Mouse (Mus musculus): ENCODE measurements around the gene Vmn1r210. TPM values are rescaled to one million over a fixed set of nuclear protein-coding genes. Genes with fewer than 3 reads are reported as not detected.
"Not testable (repeated sequence)": the region's sequence is repeated elsewhere in the genome, so short reads cannot be mapped to it uniquely, and the experiment has no call there.

Vmn1r210 gene
- total RNA-seq, 1 experiment: 0.09 TPM

GRCm38 (mm10) chr13:22844304-22844703, 13.2 kb upstream of the Vmn1r210 start:
- H3K4me1 ChIP-seq (ENCODE audit: control insufficient read depth in 2 of 2, insufficient read depth in 2 of 2, low read length in 2 of 2, poor library complexity in 1 of 2); H3K9ac ChIP-seq (ENCODE audit: insufficient read depth, low read depth, low read length, poor library complexity, severe bottlenecking); H3K9me3 ChIP-seq (ENCODE audit: control insufficient read depth, insufficient read depth, low read depth, low read length); in situ Hi-C loops (cut with MboI; ENCODE audit: low sequenced_read_pairs in 2 of 2, unreplicated experiment in 2 of 2); DNase-seq (ENCODE audit: low read depth, low spot score); H3K4me3 ChIP-seq (ENCODE audit: insufficient read depth in 1 of 2, low read depth in 1 of 2, low read length in 2 of 2, poor library complexity in 1 of 2, severe bottlenecking in 1 of 2); H3K36me3 ChIP-seq (ENCODE audit: control insufficient read depth, insufficient read depth, low read length, poor library complexity, severe bottlenecking): not testable (repeated sequence)
- TF ChIP-seq ZNF384 (IDR thresholded peaks at IDR 0.05; ENCODE audit: low read depth, low read length): 0 out of 2 replicates have a peak, but pooled peaks have one; percentile 3
- H3K27ac ChIP-seq (ENCODE audit: insufficient read depth, low read depth, low read length, poor library complexity, severe bottlenecking): peak overlapping the region; percentile 40; the same call in 1 of the 2 replicates

- H3K9me3 ChIP-seq (ENCODE audit: control insufficient read depth, insufficient read depth, low read depth, low read length); H3K9ac ChIP-seq (ENCODE audit: insufficient read depth, low read depth, low read length, poor library complexity, severe bottlenecking); H3K36me3 ChIP-seq (ENCODE audit: control insufficient read depth, insufficient read depth, low read length, poor library complexity, severe bottlenecking); H3K4me1 ChIP-seq (ENCODE audit: control insufficient read depth in 2 of 2, insufficient read depth in 2 of 2, low read length in 2 of 2, poor library complexity in 1 of 2); H3K4me3 ChIP-seq (ENCODE audit: insufficient read depth in 1 of 2, low read depth in 1 of 2, low read length in 2 of 2, poor library complexity in 1 of 2, severe bottlenecking in 1 of 2); DNase-seq (ENCODE audit: low read depth, low spot score); H3K27ac ChIP-seq (ENCODE audit: insufficient read depth, low read depth, low read length, poor library complexity, severe bottlenecking); in situ Hi-C loops (cut with MboI; ENCODE audit: low sequenced_read_pairs in 2 of 2, unreplicated experiment in 2 of 2): not testable (repeated sequence)
Measured at GRCm38 (mm10) chr13:22829395-22829794, 1.8 kb downstream of the Vmn1r210 start.

GRCm38 (mm10) chr13:22821601-22822000, 9.5 kb downstream of the Vmn1r210 start:
- in situ Hi-C loops (cut with MboI; ENCODE audit: low sequenced_read_pairs in 2 of 2, unreplicated experiment in 2 of 2); H3K9me3 ChIP-seq (ENCODE audit: control insufficient read depth, insufficient read depth, low read depth, low read length); H3K4me1 ChIP-seq (ENCODE audit: control insufficient read depth in 2 of 2, insufficient read depth in 2 of 2, low read length in 2 of 2, poor library complexity in 1 of 2); H3K27ac ChIP-seq (ENCODE audit: insufficient read depth, low read depth, low read length, poor library complexity, severe bottlenecking); DNase-seq (ENCODE audit: low read depth, low spot score); H3K36me3 ChIP-seq (ENCODE audit: control insufficient read depth, insufficient read depth, low read length, poor library complexity, severe bottlenecking); H3K9ac ChIP-seq (ENCODE audit: insufficient read depth, low read depth, low read length, poor library complexity, severe bottlenecking); H3K4me3 ChIP-seq (ENCODE audit: insufficient read depth in 1 of 2, low read depth in 1 of 2, low read length in 2 of 2, poor library complexity in 1 of 2, severe bottlenecking in 1 of 2): not testable (repeated sequence)

- H3K36me3 ChIP-seq (ENCODE audit: control insufficient read depth, insufficient read depth, low read length, poor library complexity, severe bottlenecking); in situ Hi-C loops (cut with MboI; ENCODE audit: low sequenced_read_pairs in 2 of 2, unreplicated experiment in 2 of 2): not testable (repeated sequence)
Measured at GRCm38 (mm10) chr13:22809582-22809981, 21.6 kb downstream of the Vmn1r210 start, which contains the start of gene Vmn1r209. TSS of gene Vmn1r209 (minus strand) at chr13:22809682.

GRCm38 (mm10) chr13:22788096-22788495, 43.1 kb downstream of the Vmn1r210 start:
- in situ Hi-C loops (cut with MboI; ENCODE audit: low sequenced_read_pairs in 2 of 2, unreplicated experiment in 2 of 2); H3K9me3 ChIP-seq (ENCODE audit: control insufficient read depth, insufficient read depth, low read depth, low read length); H3K27ac ChIP-seq (ENCODE audit: insufficient read depth, low read depth, low read length, poor library complexity, severe bottlenecking); H3K4me1 ChIP-seq (ENCODE audit: control insufficient read depth in 2 of 2, insufficient read depth in 2 of 2, low read length in 2 of 2, poor library complexity in 1 of 2); DNase-seq (ENCODE audit: low read depth, low spot score); H3K4me3 ChIP-seq (ENCODE audit: insufficient read depth in 1 of 2, low read depth in 1 of 2, low read length in 2 of 2, poor library complexity in 1 of 2, severe bottlenecking in 1 of 2); H3K9ac ChIP-seq (ENCODE audit: insufficient read depth, low read depth, low read length, poor library complexity, severe bottlenecking); H3K36me3 ChIP-seq (ENCODE audit: control insufficient read depth, insufficient read depth, low read length, poor library complexity, severe bottlenecking): not testable (repeated sequence)

More at GRCm38 (mm10) chr13:22809582-22809981, 21.6 kb downstream of the Vmn1r210 start, which contains the start of gene Vmn1r209:
- not testable (repeated sequence) for H3K9me3 ChIP-seq (ENCODE audit: control insufficient read depth, insufficient read depth, low read depth, low read length); DNase-seq (ENCODE audit: low read depth, low spot score); H3K27ac ChIP-seq (ENCODE audit: insufficient read depth, low read depth, low read length, poor library complexity, severe bottlenecking); H3K4me1 ChIP-seq (ENCODE audit: control insufficient read depth in 2 of 2, insufficient read depth in 2 of 2, low read length in 2 of 2, poor library complexity in 1 of 2); H3K9ac ChIP-seq (ENCODE audit: insufficient read depth, low read depth, low read length, poor library complexity, severe bottlenecking); H3K4me3 ChIP-seq (ENCODE audit: insufficient read depth in 1 of 2, low read depth in 1 of 2, low read length in 2 of 2, poor library complexity in 1 of 2, severe bottlenecking in 1 of 2)

- H3K9me3 ChIP-seq (ENCODE audit: control insufficient read depth, insufficient read depth, low read depth, low read length); H3K36me3 ChIP-seq (ENCODE audit: control insufficient read depth, insufficient read depth, low read length, poor library complexity, severe bottlenecking); H3K4me1 ChIP-seq (ENCODE audit: control insufficient read depth in 2 of 2, insufficient read depth in 2 of 2, low read length in 2 of 2, poor library complexity in 1 of 2); in situ Hi-C loops (cut with MboI; ENCODE audit: low sequenced_read_pairs in 2 of 2, unreplicated experiment in 2 of 2); H3K9ac ChIP-seq (ENCODE audit: insufficient read depth, low read depth, low read length, poor library complexity, severe bottlenecking); H3K27ac ChIP-seq (ENCODE audit: insufficient read depth, low read depth, low read length, poor library complexity, severe bottlenecking); DNase-seq (ENCODE audit: low read depth, low spot score); H3K4me3 ChIP-seq (ENCODE audit: insufficient read depth in 1 of 2, low read depth in 1 of 2, low read length in 2 of 2, poor library complexity in 1 of 2, severe bottlenecking in 1 of 2): not testable (repeated sequence)
Measured at GRCm38 (mm10) chr13:22784159-22784558, 47.0 kb downstream of the Vmn1r210 start.

- H3K27ac ChIP-seq (ENCODE audit: insufficient read depth, low read depth, low read length, poor library complexity, severe bottlenecking); DNase-seq (ENCODE audit: low read depth, low spot score); in situ Hi-C loops (cut with MboI; ENCODE audit: low sequenced_read_pairs in 2 of 2, unreplicated experiment in 2 of 2); H3K9ac ChIP-seq (ENCODE audit: insufficient read depth, low read depth, low read length, poor library complexity, severe bottlenecking); H3K9me3 ChIP-seq (ENCODE audit: control insufficient read depth, insufficient read depth, low read depth, low read length); H3K4me3 ChIP-seq (ENCODE audit: insufficient read depth in 1 of 2, low read depth in 1 of 2, low read length in 2 of 2, poor library complexity in 1 of 2, severe bottlenecking in 1 of 2); H3K4me1 ChIP-seq (ENCODE audit: control insufficient read depth in 2 of 2, insufficient read depth in 2 of 2, low read length in 2 of 2, poor library complexity in 1 of 2); H3K36me3 ChIP-seq (ENCODE audit: control insufficient read depth, insufficient read depth, low read length, poor library complexity, severe bottlenecking): not testable (repeated sequence)
Measured at GRCm38 (mm10) chr13:22777300-22777699, 53.8 kb downstream of the Vmn1r210 start, which contains the start of gene Vmn1r208. TSS of gene Vmn1r208 (minus strand) at chr13:22777400.
